Comparison of ENCODE assay signal across 17 mouse cellular contexts in the genomic region with DNA sequence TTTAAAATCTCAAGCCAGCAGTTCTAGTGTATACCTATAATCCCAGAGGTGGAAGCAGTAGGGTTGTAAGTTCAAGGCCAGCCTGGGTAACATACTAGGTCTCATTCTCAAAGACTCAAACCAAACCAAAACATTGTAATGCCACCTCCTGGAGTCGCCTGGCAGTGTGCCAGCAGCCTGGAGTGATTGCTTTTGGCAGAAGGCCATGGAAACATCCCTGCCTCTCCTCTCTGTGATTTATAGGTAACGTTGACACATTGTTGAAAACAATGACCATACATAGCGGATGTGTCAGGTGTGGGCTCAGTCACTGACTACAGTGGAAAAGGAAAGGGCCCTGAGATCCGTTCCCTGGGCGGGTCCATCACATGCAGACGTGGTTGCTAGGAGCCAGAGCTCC. TPM values are rescaled to one million over a fixed set of nuclear protein-coding genes. Genes with fewer than 3 reads are reported as not detected.
DNase-seq lines count a peak whose midpoint lies in the region; ATAC-seq lines count a peak whose summit lies in the region.
"Had no signal": no experiment of that assay in that cellular context is flagged by ENCODE, and none has a peak within 500 bp of the region (broad histone marks: within the 10 kb centered on the region; RNA-seq: fewer than 3 reads in every experiment).

No protein-coding gene starts in this region.

- intact Hi-C loops in gastrocnemius, postnatal 36 days (cut with DNase I): no loop called here

- DNase-seq in heart, postnatal 4 days: peak; percentile 14
- DNase-seq in heart, embryonic 10.5 days (ENCODE audit: low spot score): no peak
- peak; percentile 25 for DNase-seq in midbrain, embryonic 14.5 days
- peak; percentile 40 for DNase-seq in testis, postnatal 14 days (ENCODE audit: low spot score)
- no peak for DNase-seq in heart, adult 9 months (ENCODE audit: low spot score in 2 of 2)
- no peak for DNase-seq in gastrocnemius, postnatal 36 days
- DNase-seq: cerebellum, adult 9-11 months; heart, postnatal 10 days; liver; thymus, adult 18-20 months had no signal

- H3K4me1 ChIP-seq in heart, embryonic 10.5 days: no peaks in the 10 kb centered on the region
- H3K4me1 ChIP-seq in midbrain, embryonic 14.5 days (ENCODE audit: control insufficient read depth, insufficient read depth, low read length): no peaks in the 10 kb centered on the region
- H3K4me1 ChIP-seq in midbrain, embryonic 13.5 days (replicated peaks): 0 out of 2 replicates have a peak, but pooled peaks cover 3% of the 10 kb centered on the region
- 0 out of 2 replicates have a peak, but pooled peaks cover 2% of the 10 kb centered on the region for H3K4me1 ChIP-seq in intestine, embryonic 16.5 days (ENCODE audit: control insufficient read depth, insufficient read depth, low read length)
- H3K4me1 ChIP-seq: embryonic facial prominence, embryonic 12.5 days had no signal

- no peak overlapping the region for H3K9ac ChIP-seq in midbrain, embryonic 14.5 days (replicated peaks; ENCODE audit: low read length)
- no peak overlapping the region for H3K9ac ChIP-seq in midbrain, embryonic 13.5 days (replicated peaks)
- H3K9ac ChIP-seq in intestine, embryonic 16.5 days (ENCODE audit: low read depth, low read length): no peak overlapping the region
- H3K9ac ChIP-seq: embryonic facial prominence, embryonic 12.5 days had no signal

- no peak overlapping the region for H3K4me2 ChIP-seq in midbrain, embryonic 14.5 days (ENCODE audit: low read length)
- no peak overlapping the region for H3K4me2 ChIP-seq in midbrain, embryonic 13.5 days (replicated peaks)
- H3K4me2 ChIP-seq in intestine, embryonic 16.5 days (ENCODE audit: low read depth, low read length): no peak overlapping the region
- H3K4me2 ChIP-seq: embryonic facial prominence, embryonic 12.5 days had no signal

- no peaks in the 10 kb centered on the region for H3K36me3 ChIP-seq in heart, embryonic 10.5 days
- H3K36me3 ChIP-seq in midbrain, embryonic 14.5 days (ENCODE audit: control insufficient read depth, insufficient read depth, low read length): no peaks in the 10 kb centered on the region
- no peaks in the 10 kb centered on the region for H3K36me3 ChIP-seq in midbrain, embryonic 13.5 days
- no peaks in the 10 kb centered on the region for H3K36me3 ChIP-seq in intestine, embryonic 16.5 days (ENCODE audit: control insufficient read depth, insufficient read depth, low read length)
- H3K36me3 ChIP-seq: embryonic facial prominence, embryonic 12.5 days had no signal

- H3K9me3 ChIP-seq in heart, embryonic 10.5 days: no peaks in the 10 kb centered on the region
- H3K9me3 ChIP-seq in midbrain, embryonic 14.5 days (ENCODE audit: control insufficient read depth, low read length): no peaks in the 10 kb centered on the region
- no peaks in the 10 kb centered on the region for H3K9me3 ChIP-seq in midbrain, embryonic 13.5 days
- no peaks in the 10 kb centered on the region for H3K9me3 ChIP-seq in intestine, embryonic 16.5 days (ENCODE audit: control insufficient read depth, low read length)
- H3K9me3 ChIP-seq: embryonic facial prominence, embryonic 12.5 days had no signal

- WGBS in heart, embryonic 10.5 days: 55% methylated on average over 6 of the region's 6 CpGs
- 63% methylated on average over 6 of the region's 6 CpGs for WGBS in midbrain, embryonic 14.5 days
- WGBS in midbrain, embryonic 13.5 days: 64% methylated on average over 6 of the region's 6 CpGs
- 30% methylated on average over 6 of the region's 6 CpGs for WGBS in intestine, embryonic 16.5 days

- H3K4me3 ChIP-seq in heart, embryonic 10.5 days: no peak overlapping the region
- H3K4me3 ChIP-seq in midbrain, embryonic 14.5 days (replicated peaks; ENCODE audit: low read depth, low read length): no peak overlapping the region
- no peak overlapping the region for H3K4me3 ChIP-seq in midbrain, embryonic 13.5 days (replicated peaks)
- H3K4me3 ChIP-seq in intestine, embryonic 16.5 days (ENCODE audit: low read length): no peak overlapping the region
- H3K4me3 ChIP-seq: embryonic facial prominence, embryonic 12.5 days; myocyte had no signal

- H3K27me3 ChIP-seq in heart, embryonic 10.5 days (ENCODE audit: insufficient read depth, poor library complexity, severe bottlenecking): no peaks in the 10 kb centered on the region
- H3K27me3 ChIP-seq in midbrain, embryonic 14.5 days (ENCODE audit: control insufficient read depth, insufficient read depth, low read length): no peaks in the 10 kb centered on the region
- no peaks in the 10 kb centered on the region for H3K27me3 ChIP-seq in midbrain, embryonic 13.5 days
- no peaks in the 10 kb centered on the region for H3K27me3 ChIP-seq in intestine, embryonic 16.5 days (replicated peaks; ENCODE audit: control insufficient read depth, insufficient read depth, low read length)
- H3K27me3 ChIP-seq: embryonic facial prominence, embryonic 12.5 days had no signal

- H3K27ac ChIP-seq in heart, embryonic 10.5 days: no peak overlapping the region
- no peak overlapping the region for H3K27ac ChIP-seq in midbrain, embryonic 14.5 days (replicated peaks; ENCODE audit: low read depth, low read length)
- no peak overlapping the region for H3K27ac ChIP-seq in midbrain, embryonic 13.5 days
- no peak overlapping the region for H3K27ac ChIP-seq in intestine, embryonic 16.5 days (ENCODE audit: low read length)
- H3K27ac ChIP-seq: embryonic facial prominence, embryonic 12.5 days had no signal

- ATAC-seq in midbrain, embryonic 14.5 days (ENCODE audit: low FRiP score, low TSS enrichment): no peak
- ATAC-seq in midbrain, embryonic 13.5 days: no peak
- ATAC-seq in intestine, embryonic 16.5 days: 0 out of 2 replicates have a peak, but pooled peaks have one; percentile 42
- ATAC-seq: forebrain, embryonic 14.5 days had no signal

RNA-seq across cellular contexts. Expression of a gene that starts 19.3 kb away (rescaled TPM):
- total RNA-seq in heart, postnatal 4 days (2021): 10 to 100 TPM; 39.0 to 41.5 TPM
- polyA plus RNA-seq in heart, embryonic 10.5 days (2016; fragmentation: Nextera tagmentation; extraction: Ambion mirVana): 25.7 and 33.6 TPM in 2 replicates
- 34.2 and 46.4 TPM in 2 replicates for polyA plus RNA-seq in midbrain, embryonic 14.5 days (2014; fragmentation: Nextera tagmentation; extraction: Ambion mirVana)
- 45.8 and 46.9 TPM in 2 replicates for polyA plus RNA-seq in midbrain, embryonic 13.5 days (2015; fragmentation: Nextera tagmentation; extraction: Ambion mirVana)
- polyA plus RNA-seq in intestine, embryonic 16.5 days (2015; fragmentation: Nextera tagmentation; extraction: Ambion mirVana): 89.5 and 93.9 TPM in 2 replicates
- total RNA-seq in gastrocnemius, postnatal 36 days (2021): 10 to 100 TPM; 28.9 to 30.6 TPM

RNA-seq across cellular contexts. Expression of a gene that starts 25.2 kb away (rescaled TPM):
- not detected for total RNA-seq in heart, postnatal 4 days (2021)
- polyA plus RNA-seq in heart, embryonic 10.5 days (2016; fragmentation: Nextera tagmentation; extraction: Ambion mirVana): 0.30 TPM in 1 of 2 replicates, not detected in the other
- 3.8 and 3.9 TPM in 2 replicates for polyA plus RNA-seq in midbrain, embryonic 14.5 days (2014; fragmentation: Nextera tagmentation; extraction: Ambion mirVana)
- polyA plus RNA-seq in midbrain, embryonic 13.5 days (2015; fragmentation: Nextera tagmentation; extraction: Ambion mirVana): 2.7 and 3.8 TPM in 2 replicates
- 0.54 and 0.56 TPM in 2 replicates for polyA plus RNA-seq in intestine, embryonic 16.5 days (2015; fragmentation: Nextera tagmentation; extraction: Ambion mirVana)
- total RNA-seq in gastrocnemius, postnatal 36 days (2021): not detected
- total RNA-seq: granulocyte monocyte progenitor cell, adult 5-6 weeks; heart, postnatal 10 days; megakaryocyte, adult 5-6 weeks had no signal

Comparison
In these comparisons a context has a peak if more than half of its experiments do, and no peak if none do; other contexts are left out.
1. DNase-seq: peak in heart, postnatal 4 days (single experiment), midbrain, embryonic 14.5 days (single experiment) and testis, postnatal 14 days (single experiment); none in heart, embryonic 10.5 days (single experiment), heart, adult 9 months (0 of 2) and gastrocnemius, postnatal 36 days (0 of 2).